Mouse (Mus musculus) neural tube, embryonic 13.5 days (tissue): Measurements from ENCODE around the gene Tspan7. TPM values are rescaled to one million over a fixed set of nuclear protein-coding genes. Genes with fewer than 3 reads are reported as not detected.

Experiments
- polyA plus RNA-seq: library from polyadenylated mRNA; unstranded; fragments of >200 nt; fragmentation: Nextera tagmentation; extraction: Ambion mirVana; gene quantifications from 2 replicates; pipeline ENCODE4 v1.2.1, GENCODE M21; 2015

Gene Tspan7
- polyA plus RNA-seq, 1 experiment from 2014 or later = 253 TPM

Other genes starting within 250 kb of the Tspan7 start
- 0.12 TPM in 1 of 2 replicates, not detected in the other for gene Otc, start 232.9 kb upstream of the Tspan7 start, polyA plus RNA-seq
- gene Mid1ip1, start 229.9 kb downstream of the Tspan7 start, polyA plus RNA-seq = 92.4 and 93.4 TPM in 2 replicates